Mouse (Mus musculus): ENCODE results near the gene Fam92b. TPM values are rescaled to one million over a fixed set of nuclear protein-coding genes. Genes with fewer than 3 reads are reported as not detected.

The Fam92b gene
- polyA plus RNA-seq, 1 experiment from 2014 or later: not detected

DNA sequence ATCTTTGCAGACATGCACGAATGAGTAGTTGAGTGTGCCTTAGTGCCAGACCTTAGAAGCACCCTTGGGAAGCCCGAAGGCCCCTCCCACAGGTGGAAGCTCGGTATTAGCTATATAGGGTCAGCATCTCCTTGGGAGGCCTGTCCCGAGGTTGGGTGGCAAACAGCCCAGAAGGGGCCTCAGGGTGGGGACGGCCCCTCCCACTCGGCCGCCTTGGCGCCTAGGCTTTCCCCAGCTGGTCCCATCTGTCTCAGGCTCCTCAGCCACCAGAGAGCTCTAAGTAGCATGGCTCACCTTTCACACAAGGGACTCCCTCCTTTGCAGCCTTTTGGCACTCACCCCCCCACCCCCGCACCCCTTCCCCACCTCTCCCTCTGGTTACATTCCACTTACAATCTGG lies 7.1 kb upstream of the Fam92b start:
- Histone ChIP-seq H3K27me3 (ENCODE audit: insufficient read depth, low read length) (no peaks in the 10 kb centered on the region), H3K4me1 (replicated peaks; ENCODE audit: insufficient read depth, low read length) (peaks cover 29% of the 10 kb centered on the region), H3K4me3 (replicated peaks; ENCODE audit: low read depth, low read length) (no peak overlapping the region), H3K27ac (no peak overlapping the region), H3K36me3 (ENCODE audit: insufficient read depth, low read length) (no peaks in the 10 kb centered on the region), H3K9me3 (replicated peaks; ENCODE audit: low read length) (no peaks in the 10 kb centered on the region), H3K9ac (ENCODE audit: low read depth, low read length) (no peak overlapping the region), H3K4me2 (ENCODE audit: low read length) (no peak overlapping the region)
- TF ChIP-seq CTCF (IDR thresholded peaks at IDR 0.05; ENCODE audit: low read depth): no peak
- DNase-seq (ENCODE audit: low spot score): peak; percentile 65
- ATAC-seq (replicated peaks; ENCODE audit: low FRiP score, low read depth): peak; percentile 34; the same call in 1 of the 2 replicates
- WGBS: 6% methylated on average over 9 of the region's 9 CpGs

DNA sequence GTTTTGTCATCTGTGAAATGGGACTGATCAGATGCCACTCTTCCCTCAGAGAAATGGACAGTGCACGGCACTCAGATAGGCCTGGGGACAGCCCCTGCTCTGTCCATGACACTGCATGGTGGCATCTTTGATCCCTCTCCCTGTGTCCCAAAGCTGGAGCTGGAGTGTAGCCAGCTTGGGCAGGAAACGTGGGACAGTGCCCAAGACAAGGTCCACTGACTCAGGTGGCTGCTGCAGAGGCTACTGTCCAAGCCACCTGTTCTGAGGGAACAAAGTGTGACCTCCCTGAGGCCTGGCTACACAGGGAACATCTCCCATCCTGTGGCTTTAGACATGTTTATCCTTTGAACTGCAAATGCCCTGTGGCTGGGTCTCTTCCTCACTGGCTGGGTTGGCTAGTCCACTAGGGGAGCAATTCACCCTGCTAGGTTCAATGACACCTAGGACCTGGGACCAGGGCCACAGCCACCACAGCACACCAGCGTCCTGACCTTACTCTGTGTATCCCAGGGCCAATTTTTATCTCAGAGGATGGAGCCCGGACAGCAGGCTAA lies 4.7 kb upstream of the Fam92b start:
- H3K9ac ChIP-seq (ENCODE audit: low read depth, low read length): no peak overlapping the region
- H3K4me3 ChIP-seq (replicated peaks; ENCODE audit: low read depth, low read length): no peak overlapping the region
- no peaks in the 10 kb centered on the region for H3K9me3 ChIP-seq (replicated peaks; ENCODE audit: low read length)
- no peaks in the 10 kb centered on the region for H3K36me3 ChIP-seq (ENCODE audit: insufficient read depth, low read length)
- TF ChIP-seq CTCF (IDR thresholded peaks at IDR 0.05; ENCODE audit: low read depth): peak; percentile 18; the same call in 1 of the 2 replicates
- H3K27me3 ChIP-seq (ENCODE audit: insufficient read depth, low read length): no peaks in the 10 kb centered on the region
- no peak overlapping the region for H3K4me2 ChIP-seq (ENCODE audit: low read length)
- WGBS: 74% methylated on average over 4 of the region's 4 CpGs
- ATAC-seq (replicated peaks; ENCODE audit: low FRiP score, low read depth) (no peak), DNase-seq (ENCODE audit: low spot score) (no peak)
- H3K27ac ChIP-seq: no peak overlapping the region
- H3K4me1 ChIP-seq (replicated peaks; ENCODE audit: insufficient read depth, low read length): peaks cover 37% of the 10 kb centered on the region

DNA sequence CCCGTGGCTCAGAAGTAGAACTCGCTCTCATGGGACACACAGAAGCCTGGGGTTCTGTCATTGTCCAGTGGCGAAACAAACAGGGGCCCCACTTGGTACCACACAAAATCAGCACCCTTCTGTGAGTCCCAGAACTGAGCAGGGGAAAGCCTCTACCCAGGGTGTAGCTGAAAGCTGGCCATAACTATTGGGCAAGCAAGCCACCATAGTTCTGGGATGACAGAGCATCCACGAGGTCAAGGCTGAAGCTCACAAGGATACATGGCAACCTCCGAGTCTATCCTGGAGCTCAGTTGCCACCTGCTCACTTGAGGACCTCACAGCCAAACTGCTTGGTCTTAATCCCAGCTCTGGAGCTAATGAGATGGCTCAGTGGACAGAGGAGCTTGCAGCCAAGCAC lies 4.0 kb upstream of the Fam92b start:
- no peak overlapping the region for H3K4me2 ChIP-seq (ENCODE audit: low read length)
- ATAC-seq (replicated peaks; ENCODE audit: low FRiP score, low read depth) (no peak), DNase-seq (ENCODE audit: low spot score) (no peak)
- no peak overlapping the region for H3K9ac ChIP-seq (ENCODE audit: low read depth, low read length)
- 84% methylated on average over 5 of the region's 5 CpGs for WGBS
- H3K9me3 ChIP-seq (replicated peaks; ENCODE audit: low read length): no peaks in the 10 kb centered on the region
- H3K4me1 ChIP-seq (replicated peaks; ENCODE audit: insufficient read depth, low read length): peaks cover 32% of the 10 kb centered on the region
- no peak overlapping the region for H3K4me3 ChIP-seq (replicated peaks; ENCODE audit: low read depth, low read length)
- no peak overlapping the region for H3K27ac ChIP-seq
- no peak for TF ChIP-seq CTCF (IDR thresholded peaks at IDR 0.05; ENCODE audit: low read depth)
- H3K36me3 ChIP-seq (ENCODE audit: insufficient read depth, low read length): no peaks in the 10 kb centered on the region
- H3K27me3 ChIP-seq (ENCODE audit: insufficient read depth, low read length): no peaks in the 10 kb centered on the region

DNA sequence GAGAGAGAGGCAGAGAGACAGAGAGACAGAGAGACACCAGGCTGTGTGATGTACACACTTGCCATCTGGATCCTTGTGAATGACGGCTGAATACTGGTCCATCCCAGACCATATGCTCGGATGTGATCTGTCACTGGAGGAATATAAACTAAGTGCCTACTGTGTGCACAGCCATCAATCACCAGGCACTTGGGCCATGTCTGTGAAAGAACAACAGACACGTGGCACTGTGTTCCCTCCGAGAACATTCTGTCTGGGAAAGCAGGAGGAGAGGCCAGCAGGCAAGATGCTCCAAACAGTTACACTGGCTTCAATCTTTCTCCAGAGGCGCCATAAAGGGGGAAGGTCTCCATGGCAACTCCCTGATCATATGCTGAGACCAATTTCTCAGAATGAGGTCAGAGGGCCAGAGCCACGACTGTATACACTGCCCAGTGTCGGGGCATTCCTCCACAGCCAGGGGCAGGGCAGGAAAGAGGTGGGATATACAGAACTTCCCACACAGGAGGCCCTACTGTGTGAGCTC lies 3.2 kb upstream of the Fam92b start:
- Histone ChIP-seq H3K27ac (no peak overlapping the region), H3K9me3 (replicated peaks; ENCODE audit: low read length) (no peaks in the 10 kb centered on the region), H3K4me1 (replicated peaks; ENCODE audit: insufficient read depth, low read length) (peaks cover 26% of the 10 kb centered on the region), H3K4me3 (replicated peaks; ENCODE audit: low read depth, low read length) (no peak overlapping the region), H3K4me2 (ENCODE audit: low read length) (no peak overlapping the region), H3K27me3 (ENCODE audit: insufficient read depth, low read length) (no peaks in the 10 kb centered on the region), H3K9ac (ENCODE audit: low read depth, low read length) (no peak overlapping the region), H3K36me3 (ENCODE audit: insufficient read depth, low read length) (no peaks in the 10 kb centered on the region)
- no peak for TF ChIP-seq CTCF (IDR thresholded peaks at IDR 0.05; ENCODE audit: low read depth)
- DNase-seq (ENCODE audit: low spot score) (no peak), ATAC-seq (replicated peaks; ENCODE audit: low FRiP score, low read depth) (no peak)
- WGBS: 56% methylated on average over 7 of the region's 7 CpGs

DNA sequence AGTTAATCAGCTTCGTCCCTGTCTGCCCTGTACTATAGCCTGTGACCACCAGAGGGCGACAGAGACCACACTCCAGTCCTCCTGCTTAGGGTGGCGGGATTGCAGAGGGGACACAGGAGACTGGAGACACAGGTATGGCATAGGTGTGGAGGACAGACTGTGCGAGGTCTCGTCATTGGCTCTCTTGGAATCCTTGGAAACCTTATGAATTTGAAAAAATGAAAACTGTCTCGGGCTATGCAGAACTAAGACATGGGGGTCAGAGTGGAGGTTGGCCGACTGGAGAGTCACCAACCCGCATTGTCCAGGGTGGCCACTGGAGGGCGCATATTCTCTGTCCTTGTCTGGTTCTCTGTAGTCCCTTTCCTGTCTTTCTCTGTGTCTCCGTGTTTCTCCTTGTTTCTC lies 1.8 kb upstream of the Fam92b start:
- TF ChIP-seq CTCF (IDR thresholded peaks at IDR 0.05; ENCODE audit: low read depth): peak; percentile 97
- ATAC-seq (replicated peaks; ENCODE audit: low FRiP score, low read depth): peak; percentile 51
- no peaks in the 10 kb centered on the region for H3K27me3 ChIP-seq (ENCODE audit: insufficient read depth, low read length)
- no peaks in the 10 kb centered on the region for H3K9me3 ChIP-seq (replicated peaks; ENCODE audit: low read length)
- peaks cover 15% of the 10 kb centered on the region for H3K4me1 ChIP-seq (replicated peaks; ENCODE audit: insufficient read depth, low read length)
- H3K36me3 ChIP-seq (ENCODE audit: insufficient read depth, low read length): no peaks in the 10 kb centered on the region
- peak; percentile 93 for DNase-seq (ENCODE audit: low spot score)
- no peak overlapping the region for H3K9ac ChIP-seq (ENCODE audit: low read depth, low read length)
- under 1% methylated on average over 10 of the region's 10 CpGs for WGBS
- H3K4me2 ChIP-seq (ENCODE audit: low read length): peak overlapping the region; percentile 51
- H3K27ac ChIP-seq: no peak overlapping the region
- no peak overlapping the region for H3K4me3 ChIP-seq (replicated peaks; ENCODE audit: low read depth, low read length)

DNA sequence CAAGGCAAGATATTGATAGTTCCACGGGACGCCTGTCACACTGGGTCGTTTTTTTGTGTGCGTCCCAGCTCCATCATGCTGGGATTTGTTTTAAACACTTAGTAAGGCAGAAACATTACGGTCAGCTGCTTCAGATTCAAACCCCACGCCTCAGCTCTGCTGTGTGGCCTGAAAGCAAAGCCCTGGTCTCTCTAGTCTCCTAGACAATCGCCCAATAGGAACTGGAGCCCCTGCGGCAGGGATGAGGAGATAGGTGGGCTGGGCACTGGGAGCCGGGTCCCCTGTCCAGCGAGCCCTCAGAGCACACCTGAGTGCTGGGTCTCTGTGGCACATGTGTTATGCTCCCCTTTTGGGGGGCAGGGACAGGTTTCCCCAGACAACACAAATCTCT lies 853 bp upstream of the Fam92b start:
- no peak overlapping the region for H3K4me2 ChIP-seq (ENCODE audit: low read length)
- no peak for TF ChIP-seq CTCF (IDR thresholded peaks at IDR 0.05; ENCODE audit: low read depth)
- H3K36me3 ChIP-seq (ENCODE audit: insufficient read depth, low read length): no peaks in the 10 kb centered on the region
- ATAC-seq (replicated peaks; ENCODE audit: low FRiP score, low read depth) (no peak), DNase-seq (ENCODE audit: low spot score) (no peak)
- no peaks in the 10 kb centered on the region for H3K9me3 ChIP-seq (replicated peaks; ENCODE audit: low read length)
- no peaks in the 10 kb centered on the region for H3K27me3 ChIP-seq (ENCODE audit: insufficient read depth, low read length)
- H3K9ac ChIP-seq (ENCODE audit: low read depth, low read length): no peak overlapping the region
- no peak overlapping the region for H3K4me3 ChIP-seq (replicated peaks; ENCODE audit: low read depth, low read length)
- peaks cover 13% of the 10 kb centered on the region for H3K4me1 ChIP-seq (replicated peaks; ENCODE audit: insufficient read depth, low read length)
- no peak overlapping the region for H3K27ac ChIP-seq
- WGBS: 14% methylated on average over 10 of the region's 10 CpGs

DNA sequence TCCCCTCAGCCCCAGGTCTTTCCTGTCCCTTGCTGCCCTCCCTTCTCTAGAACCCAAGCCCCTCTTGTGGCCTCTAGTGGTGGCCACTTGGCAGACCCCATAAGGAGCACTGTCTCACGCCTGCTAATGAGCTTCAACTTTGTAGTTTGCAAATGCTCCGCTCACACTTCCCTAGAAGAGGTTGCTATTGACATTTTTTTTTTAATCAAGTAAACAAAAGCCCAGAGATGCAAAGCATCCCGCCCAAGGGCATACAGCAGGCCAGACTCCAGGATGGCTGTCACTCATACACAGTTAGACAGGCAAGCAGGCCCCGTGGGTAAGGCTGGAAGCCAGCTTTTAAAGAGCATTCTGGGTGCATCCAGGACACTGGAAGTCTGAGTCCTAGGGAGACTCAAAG lies 661 bp downstream of the Fam92b start:
- Histone ChIP-seq H3K36me3 (ENCODE audit: insufficient read depth, low read length) (no peaks in the 10 kb centered on the region), H3K9ac (ENCODE audit: low read depth, low read length) (0 out of 2 replicates have a peak overlapping the region, but pooled peaks have one; percentile 4), H3K9me3 (replicated peaks; ENCODE audit: low read length) (no peaks in the 10 kb centered on the region), H3K4me3 (replicated peaks; ENCODE audit: low read depth, low read length) (no peak overlapping the region), H3K4me1 (replicated peaks; ENCODE audit: insufficient read depth, low read length) (peaks cover 13% of the 10 kb centered on the region), H3K27ac (no peak overlapping the region), H3K4me2 (ENCODE audit: low read length) (no peak overlapping the region), H3K27me3 (ENCODE audit: insufficient read depth, low read length) (no peaks in the 10 kb centered on the region)
- ATAC-seq (replicated peaks; ENCODE audit: low FRiP score, low read depth) (no peak), DNase-seq (ENCODE audit: low spot score) (no peak)
- peak; percentile 9; the same call in 1 of the 2 replicates for TF ChIP-seq CTCF (IDR thresholded peaks at IDR 0.05; ENCODE audit: low read depth)
- 48% methylated on average over 4 of the region's 4 CpGs for WGBS
